Mouse (Mus musculus) lung, adult 2 months (tissue): ENCODE results near the gene Camk2d. TPM values are rescaled to one million over a fixed set of nuclear protein-coding genes. Genes with fewer than 3 reads are reported as not detected.

ENCODE experiments used
- DNase-seq: peaks from one replicate; pipeline ENCODE4 v3.0.0; 2022
- H3K4me1 ChIP-seq: fragments of 200-500 bp; 2 replicates; pipeline ENCODE4 v1.6.1; 2011; ENCODE audit warnings: low read length; ENCODE audit not compliant: control insufficient read depth, insufficient read depth
- H3K4me3 ChIP-seq: fragments of 200-500 bp; replicated peaks from 2 replicates; pipeline ENCODE3; 2011; ENCODE audit warnings: low read depth, mild to moderate bottlenecking, control low read depth, low read length; ENCODE audit errors: extremely low read depth
- CTCF ChIP-seq: fragments of 200-500 bp; IDR thresholded peaks from 2 replicates; pipeline ENCODE4 v1.5.1; 2011; ENCODE audit warnings: mild to moderate bottlenecking, low read length, control low read depth; ENCODE audit not compliant: insufficient read depth
- POLR2A ChIP-seq: fragments of 200-500 bp; IDR thresholded peaks from 2 replicates; pipeline ENCODE4 v1.6.1; 2011; ENCODE audit warnings: low read depth, mild to moderate bottlenecking, control low read depth, low read length, borderline replicate concordance; ENCODE audit errors: extremely low read depth
- WGBS: fragments of 180-500 bp; shearing (Covaris S2); methylation state at CpG from one replicate; pipeline ENCODE4 v1.1.7; 2018; 5-methylcytosine and 5-hydroxymethylcytosine counted together
- polyA plus RNA-seq: library from polyadenylated mRNA; depleted of rRNA; stranded (reverse); fragments of >200 nt; gene quantifications from 2 replicates; pipeline ENCODE4 v1.2.3, GENCODE M21; 2012

Camk2d gene
- polyA plus RNA-seq, 1 experiment: 61.4 TPM

- peak; percentile 87 for DNase-seq
- H3K4me1 ChIP-seq: no peaks in the 10 kb centered on the region
- WGBS: under 1% methylated on average over 68 of the region's 69 CpGs
- peak overlapping the region; percentile 92 for H3K4me3 ChIP-seq
- TF ChIP-seq CTCF: no peak
- no peak; the same call in none of the 2 replicates for TF ChIP-seq POLR2A
These were observed 524 bp downstream of the Camk2d start for GRCm38 (mm10) chr3:126596491-126597160.

- Histone ChIP-seq H3K4me1 (no peaks in the 10 kb centered on the region), H3K4me3 (peak overlapping the region; percentile 92)
- WGBS: 0% methylated on average over 49 of the region's 51 CpGs
- DNase-seq: peak; percentile 85
- no peak; the same call in none of the 2 replicates for TF ChIP-seq POLR2A
- no peak for TF ChIP-seq CTCF
These were observed 1.1 kb downstream of the Camk2d start for GRCm38 (mm10) chr3:126597161-126597595.

- peak; percentile 44 for DNase-seq
- WGBS: under 1% methylated on average over 29 of the region's 29 CpGs
- H3K4me3 ChIP-seq: peak overlapping the region; percentile 92
- TF ChIP-seq POLR2A: no peak
- TF ChIP-seq CTCF: no peak
- H3K4me1 ChIP-seq: no peaks in the 10 kb centered on the region
These were observed 1.7 kb downstream of the Camk2d start for GRCm38 (mm10) chr3:126597596-126598328.

- Histone ChIP-seq H3K4me3 (peak overlapping the region; percentile 92), H3K4me1 (no peaks in the 10 kb centered on the region)
- no peak for DNase-seq
- 5% methylated on average over 5 of the region's 5 CpGs for WGBS
- TF ChIP-seq POLR2A (no peak), CTCF (no peak)
These were observed 2.2 kb downstream of the Camk2d start for GRCm38 (mm10) chr3:126598329-126598676.

GRCm38 (mm10) chr3:126598881-126599280 lies 2.8 kb downstream of the Camk2d start:
- TF ChIP-seq POLR2A (no peak), CTCF (no peak)
- DNase-seq: no peak
- no peaks in the 10 kb centered on the region for H3K4me1 ChIP-seq
- H3K4me3 ChIP-seq: no peak overlapping the region
- WGBS: 51% methylated on average over 3 of the region's 3 CpGs

- no peak overlapping the region for H3K4me3 ChIP-seq
- 70% methylated on average over 2 of the region's 2 CpGs for WGBS
These were observed 3.2 kb downstream of the Camk2d start for GRCm38 (mm10) chr3:126599335-126599734.

GRCm38 (mm10) chr3:126599936-126600335 lies 3.8 kb downstream of the Camk2d start:
- H3K4me3 ChIP-seq: no peak overlapping the region
- DNase-seq: no peak
- 71% methylated on average over 10 of the region's 10 CpGs for WGBS
- no peaks in the 10 kb centered on the region for H3K4me1 ChIP-seq
- TF ChIP-seq CTCF: no peak
- no peak for TF ChIP-seq POLR2A

More at GRCm38 (mm10) chr3:126599335-126599734, 3.2 kb downstream of the Camk2d start:
- no peak for TF ChIP-seq POLR2A
- no peak for TF ChIP-seq CTCF
- H3K4me1 ChIP-seq: no peaks in the 10 kb centered on the region
- DNase-seq: no peak

GRCm38 (mm10) chr3:126602772-126603171 lies 6.7 kb downstream of the Camk2d start:
- Histone ChIP-seq H3K4me1 (no peaks in the 10 kb centered on the region), H3K4me3 (no peak overlapping the region)
- WGBS: 60% methylated on average over 11 of the region's 11 CpGs
- TF ChIP-seq CTCF: no peak
- no peak for TF ChIP-seq POLR2A
- DNase-seq: no peak

- Histone ChIP-seq H3K4me1 (peaks cover 8% of the 10 kb centered on the region; the same call in 1 of the 2 replicates), H3K4me3 (no peak overlapping the region)
- no peak for DNase-seq
- no peak for TF ChIP-seq CTCF
- no peak for TF ChIP-seq POLR2A
- WGBS: 86% methylated on average over 9 of the region's 9 CpGs
These were observed 8.7 kb downstream of the Camk2d start for GRCm38 (mm10) chr3:126604656-126605434.
